Mouse (Mus musculus) heart, embryonic 12.5 days (tissue): ENCODE data around the gene Hsd11b1. TPM values are rescaled to one million over a fixed set of nuclear protein-coding genes. Genes with fewer than 3 reads are reported as not detected.

ENCODE experiments used
- ATAC-seq: fragments of 200-750 bp; cut with Nextera tagmentation; 2 replicates; pipeline ENCODE4 v1.8.0; 2017; ENCODE audit warnings: moderate TSS enrichment, moderate library complexity; ENCODE audit not compliant: insufficient number of reproducible peaks, low FRiP score
- H3K27ac ChIP-seq: fragments of 300-500 bp; sonication (generic); 2 replicates; pipeline ENCODE4 v1.5.1; 2016; ENCODE audit warnings: mild to moderate bottlenecking, moderate library complexity; ENCODE audit not compliant: poor library complexity, severe bottlenecking
- H3K27me3 ChIP-seq: fragments of 300-500 bp; sonication (generic); replicated peaks from 2 replicates; pipeline ENCODE4 v1.6.1; 2016; ENCODE audit warnings: mild to moderate bottlenecking, moderate library complexity
- H3K36me3 ChIP-seq: fragments of 300-500 bp; sonication (generic); 2 replicates; pipeline ENCODE4 v1.6.1; 2016; ENCODE audit warnings: mild to moderate bottlenecking, moderate library complexity
- H3K4me1 ChIP-seq: fragments of 300-500 bp; sonication (generic); replicated peaks from 2 replicates; pipeline ENCODE4 v1.6.1; 2016; ENCODE audit warnings: mild to moderate bottlenecking
- H3K4me2 ChIP-seq: fragments of 300-500 bp; sonication (generic); 2 replicates; pipeline ENCODE4 v1.6.1; 2016; ENCODE audit warnings: mild to moderate bottlenecking, moderate library complexity
- H3K4me3 ChIP-seq: fragments of 300-500 bp; sonication (generic); 2 replicates; pipeline ENCODE4 v1.5.1; 2016; ENCODE audit warnings: mild to moderate bottlenecking
- H3K9ac ChIP-seq: fragments of 300-500 bp; sonication (generic); 2 replicates; pipeline ENCODE4 v1.6.1; 2016; ENCODE audit warnings: mild to moderate bottlenecking, moderate library complexity
- H3K9me3 ChIP-seq: fragments of 300-500 bp; sonication (generic); replicated peaks from 2 replicates; pipeline ENCODE4 v1.6.1; 2016; ENCODE audit warnings: mild to moderate bottlenecking, moderate library complexity
- WGBS: fragments of 180-500 bp; shearing (Covaris S2); methylation state at CpG from one replicate; pipeline ENCODE4 v1.1.7; 2016; 5-methylcytosine and 5-hydroxymethylcytosine counted together
- polyA plus RNA-seq: library from polyadenylated mRNA; unstranded; fragments of >200 nt; fragmentation: Nextera tagmentation; extraction: Ambion mirVana; gene quantifications from 2 replicates; pipeline ENCODE4 v1.2.1, GENCODE M21; 2016

Hsd11b1 gene
- 1.5 TPM in 2 replicates for polyA plus RNA-seq

DNA sequence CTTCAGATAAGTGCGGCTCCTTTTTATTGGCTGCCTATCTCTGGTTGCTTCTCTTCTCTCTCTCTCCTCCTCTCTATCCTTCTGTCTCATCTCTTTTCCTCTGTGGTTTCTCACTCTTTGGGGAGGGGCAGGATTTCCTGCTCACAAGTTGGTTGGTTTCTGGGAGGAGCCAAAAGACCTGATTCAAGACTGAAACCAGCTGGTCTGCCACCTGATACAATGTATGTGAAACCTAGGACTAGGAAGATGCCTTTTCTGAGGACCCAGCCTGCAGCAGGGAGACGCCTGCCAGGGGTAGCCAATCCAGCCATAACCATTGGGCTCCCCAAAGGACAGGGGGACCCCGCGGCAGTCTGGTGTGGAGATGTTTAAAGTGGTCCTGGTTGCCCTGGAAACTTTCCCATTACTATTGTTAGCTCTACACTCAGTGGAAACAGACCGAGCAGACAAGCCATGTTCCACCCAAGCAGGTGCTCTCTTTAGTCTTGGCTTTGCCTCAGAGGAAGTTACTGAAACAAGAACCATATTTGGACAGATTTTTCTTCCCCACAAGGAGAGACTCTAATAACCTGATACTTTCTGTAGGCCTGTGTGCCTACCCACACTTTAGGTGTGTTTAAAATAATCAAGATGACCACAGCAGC lies at the start of gene Hsd11b1:
TSS of gene Hsd11b1 (minus strand) at position 121 of the 644 bp plus-strand sequence.
- Histone ChIP-seq H3K27me3 (no peaks in the 10 kb centered on the region), H3K4me2 (no peak within 1 kb of the TSS), H3K9ac (no peak within 1 kb of the TSS), H3K9me3 (no peaks in the 10 kb centered on the region), H3K27ac (no peak within 1 kb of the TSS; the same call in 1 of the 2 replicates), H3K4me3 (no peak within 1 kb of the TSS), H3K36me3 (no peaks in the 10 kb centered on the region), H3K4me1 (peaks cover 23% of the 10 kb centered on the region)
- ATAC-seq: no peak
- WGBS: 65% methylated on average over 5 of the region's 5 CpGs

- Histone ChIP-seq H3K27ac (no peak overlapping the region), H3K9ac (no peak overlapping the region)
- WGBS: 44% methylated on average over 1 of the region's 1 CpGs
Observed at GRCm38 (mm10) chr1:193311596-193311995, 47.7 kb upstream of the Hsd11b1 start.

DNA sequence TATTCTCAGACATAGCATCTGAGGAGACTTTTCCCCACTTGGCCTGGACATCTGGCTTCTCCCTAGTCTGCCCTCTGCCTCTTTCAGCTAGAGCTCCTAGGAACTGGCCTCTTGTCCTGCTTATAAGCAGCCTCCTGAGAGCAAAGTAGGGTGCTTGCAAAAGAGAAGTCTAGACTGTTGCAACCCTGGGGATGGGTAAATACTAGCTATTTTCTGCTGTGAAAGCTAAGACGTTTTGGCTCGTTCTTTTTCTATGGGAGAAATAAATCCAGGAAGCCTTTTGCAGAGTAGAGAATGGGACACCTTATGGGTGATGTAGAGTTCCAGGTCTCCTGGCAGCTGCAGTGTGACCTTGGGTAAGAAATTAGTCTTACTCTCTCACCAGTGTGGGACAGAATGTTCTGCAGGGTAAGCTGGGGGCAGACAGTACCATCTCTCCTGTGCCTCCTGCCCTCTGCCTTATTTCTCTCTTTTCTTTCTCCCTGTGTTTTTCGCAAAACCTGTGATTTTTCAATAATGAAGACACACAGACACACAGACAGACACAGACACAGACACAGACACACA lies 46.7 kb upstream of the Hsd11b1 start:
- Histone ChIP-seq H3K27me3 (no peaks in the 10 kb centered on the region), H3K4me1 (peaks cover 39% of the 10 kb centered on the region), H3K9ac (no peak overlapping the region), H3K4me2 (no peak overlapping the region), H3K27ac (no peak overlapping the region), H3K36me3 (no peaks in the 10 kb centered on the region), H3K4me3 (no peak overlapping the region), H3K9me3 (no peaks in the 10 kb centered on the region)
- WGBS: 82% methylated on average over 3 of the region's 3 CpGs
- no peak for ATAC-seq

More at GRCm38 (mm10) chr1:193311596-193311995, 47.7 kb upstream of the Hsd11b1 start:
- H3K4me1 ChIP-seq: peaks cover 48% of the 10 kb centered on the region
- H3K27me3 ChIP-seq: no peaks in the 10 kb centered on the region
- no peaks in the 10 kb centered on the region for H3K36me3 ChIP-seq
- H3K9me3 ChIP-seq: no peaks in the 10 kb centered on the region
- no peak overlapping the region for H3K4me3 ChIP-seq
- H3K4me2 ChIP-seq: no peak overlapping the region
- ATAC-seq: no peak

DNA sequence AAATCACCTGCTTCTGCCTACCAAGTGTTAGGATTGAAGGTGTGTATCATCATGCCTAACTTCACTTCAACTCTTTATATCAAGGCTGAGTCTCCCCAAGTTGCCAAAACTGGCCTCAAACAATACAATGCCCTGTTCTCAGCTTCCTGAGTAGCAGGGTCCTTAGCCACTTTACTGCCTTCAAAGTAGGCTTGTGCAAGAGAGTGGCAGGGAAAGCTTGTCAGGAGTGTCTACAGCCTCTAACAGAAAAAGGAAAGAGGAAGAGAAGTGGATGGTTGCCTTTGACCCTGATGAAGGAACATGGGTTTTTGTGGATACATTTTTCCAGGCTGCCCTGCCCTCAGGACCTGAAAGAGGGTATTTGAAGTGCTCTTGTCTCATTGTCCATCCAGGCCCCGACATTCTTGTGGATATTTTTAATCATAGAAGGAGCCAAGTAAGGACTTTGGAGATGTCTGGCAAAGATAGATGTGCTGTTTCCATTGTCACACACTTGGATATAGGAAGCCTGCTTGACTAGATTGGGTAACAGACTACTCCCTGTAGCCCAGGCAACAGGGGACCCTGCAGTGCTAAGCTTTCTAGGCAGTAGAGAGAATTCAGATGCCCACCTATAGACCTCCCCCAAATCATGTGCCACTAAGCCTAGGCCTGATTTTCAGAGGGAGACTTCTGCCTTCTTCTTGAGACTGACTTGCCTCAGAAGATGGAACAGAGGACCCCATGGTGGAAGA lies 46.1 kb upstream of the Hsd11b1 start:
- Histone ChIP-seq H3K9ac (no peak overlapping the region), H3K36me3 (no peaks in the 10 kb centered on the region), H3K27me3 (no peaks in the 10 kb centered on the region), H3K4me1 (peaks cover 33% of the 10 kb centered on the region), H3K4me3 (no peak overlapping the region), H3K9me3 (no peaks in the 10 kb centered on the region), H3K4me2 (no peak overlapping the region), H3K27ac (no peak overlapping the region)
- no peak for ATAC-seq
- 16% methylated on average over 1 of the region's 1 CpGs for WGBS

GRCm38 (mm10) chr1:193306832-193307231 lies 43.0 kb upstream of the Hsd11b1 start:
- Histone ChIP-seq H3K4me1 (peaks cover 17% of the 10 kb centered on the region), H3K27me3 (no peaks in the 10 kb centered on the region), H3K9me3 (no peaks in the 10 kb centered on the region), H3K9ac (no peak overlapping the region), H3K36me3 (no peaks in the 10 kb centered on the region), H3K4me3 (no peak overlapping the region), H3K27ac (no peak overlapping the region), H3K4me2 (no peak overlapping the region)
- no peak for ATAC-seq
- WGBS: 94% methylated on average over 2 of the region's 2 CpGs

- no peak for ATAC-seq
- peaks cover 16% of the 10 kb centered on the region for H3K4me1 ChIP-seq
- H3K36me3 ChIP-seq: no peaks in the 10 kb centered on the region
- no peak overlapping the region for H3K4me3 ChIP-seq
- WGBS: 52% methylated on average over 7 of the region's 7 CpGs
- H3K27me3 ChIP-seq: no peaks in the 10 kb centered on the region
- H3K27ac ChIP-seq: no peak overlapping the region
- no peaks in the 10 kb centered on the region for H3K9me3 ChIP-seq
- H3K9ac ChIP-seq: no peak overlapping the region
- no peak overlapping the region for H3K4me2 ChIP-seq
Observed at GRCm38 (mm10) chr1:193305386-193305785, 41.5 kb upstream of the Hsd11b1 start.

DNA sequence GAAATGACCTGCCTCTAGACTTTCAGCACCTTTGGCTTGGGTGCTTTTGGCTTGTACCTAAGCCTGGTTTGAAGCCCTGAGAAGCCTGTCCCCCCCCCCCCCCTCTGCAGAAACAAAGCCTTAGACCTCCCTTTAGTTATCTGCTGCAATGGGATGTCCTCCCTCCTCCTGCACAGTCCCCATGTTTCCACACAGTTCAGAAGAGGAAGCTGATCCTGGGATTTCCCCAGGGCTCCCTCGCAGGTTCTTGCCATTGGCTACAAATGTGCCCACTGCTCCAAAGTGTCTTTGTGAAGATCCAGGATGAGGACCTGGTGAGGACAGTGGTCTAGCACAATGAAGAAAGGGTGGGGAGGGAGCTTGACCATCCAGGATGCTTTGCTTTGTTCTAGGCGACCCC lies 39.2 kb upstream of the Hsd11b1 start:
- H3K4me2 ChIP-seq: no peak overlapping the region
- no peaks in the 10 kb centered on the region for H3K27me3 ChIP-seq
- H3K9me3 ChIP-seq: no peaks in the 10 kb centered on the region
- 49% methylated on average over 2 of the region's 2 CpGs for WGBS
- no peak for ATAC-seq
- peaks cover 12% of the 10 kb centered on the region for H3K4me1 ChIP-seq
- H3K4me3 ChIP-seq: no peak overlapping the region
- H3K36me3 ChIP-seq: no peaks in the 10 kb centered on the region
- H3K27ac ChIP-seq: no peak overlapping the region
- H3K9ac ChIP-seq: no peak overlapping the region

DNA sequence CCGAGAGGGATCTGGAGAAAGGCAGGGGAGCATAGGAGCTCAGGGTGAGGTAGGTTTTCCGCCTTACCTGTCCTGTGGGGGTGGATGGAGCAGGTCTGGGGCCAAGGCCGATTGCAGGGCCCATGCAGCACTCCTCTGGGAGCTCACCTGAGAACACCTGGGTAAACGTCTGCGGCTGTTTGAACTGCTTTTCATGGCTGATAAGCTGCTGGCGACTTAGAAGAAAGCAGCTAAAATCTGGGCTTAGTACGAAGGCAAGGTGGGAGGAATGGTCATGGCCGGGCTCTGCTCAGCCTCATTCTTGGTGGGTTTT lies 38.2 kb upstream of the Hsd11b1 start:
- Histone ChIP-seq H3K4me1 (peaks cover 12% of the 10 kb centered on the region), H3K4me3 (no peak overlapping the region), H3K9me3 (no peaks in the 10 kb centered on the region), H3K27me3 (no peaks in the 10 kb centered on the region), H3K9ac (no peak overlapping the region), H3K27ac (no peak overlapping the region), H3K36me3 (no peaks in the 10 kb centered on the region), H3K4me2 (no peak overlapping the region)
- no peak for ATAC-seq
- WGBS: 60% methylated on average over 8 of the region's 8 CpGs

DNA sequence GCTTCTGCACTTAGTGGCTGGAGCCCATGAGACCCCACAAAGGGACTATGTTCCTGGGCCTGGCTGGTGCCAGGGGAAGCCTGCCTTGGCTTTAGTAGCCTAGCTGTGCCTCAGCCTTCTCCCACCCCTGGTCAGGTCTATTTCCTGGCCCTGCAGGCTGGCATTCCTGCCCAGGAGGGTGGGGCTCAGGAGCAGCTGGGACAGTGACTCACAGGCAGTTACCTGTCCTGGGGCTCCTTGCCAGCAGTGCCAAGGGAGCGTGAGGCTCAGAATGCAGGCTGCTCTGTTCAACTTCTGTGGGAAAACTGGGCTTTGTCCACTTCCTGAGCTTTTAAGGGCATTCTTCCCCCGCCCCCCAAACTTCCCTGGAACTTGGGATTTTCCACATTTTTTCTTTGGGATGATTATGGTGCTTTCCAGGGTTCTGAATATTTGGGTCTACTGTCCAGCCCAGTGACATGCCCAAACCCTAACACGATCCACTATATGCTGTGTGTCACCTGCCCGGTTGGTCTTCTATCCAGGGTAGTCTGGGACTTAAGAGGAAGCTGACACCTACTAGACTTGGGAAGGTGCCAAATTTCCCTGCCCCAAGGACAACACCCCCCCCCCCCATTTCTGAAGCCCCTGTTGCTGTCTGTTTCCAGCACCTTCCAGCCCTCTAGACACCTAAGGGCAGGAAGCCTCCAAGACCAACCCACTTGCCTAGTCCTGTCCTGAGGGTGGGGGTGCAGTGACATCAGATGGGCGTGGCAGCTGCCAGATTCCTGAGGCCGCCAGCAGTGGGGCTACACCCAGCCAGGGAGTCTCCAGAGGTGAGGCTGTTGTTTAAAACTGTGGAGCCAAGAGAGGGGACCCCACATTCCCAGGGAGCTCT lies 37.6 kb upstream of the Hsd11b1 start:
- Histone ChIP-seq H3K9me3 (no peaks in the 10 kb centered on the region), H3K36me3 (no peaks in the 10 kb centered on the region), H3K4me2 (no peak overlapping the region), H3K27ac (no peak overlapping the region), H3K9ac (no peak overlapping the region), H3K4me3 (no peak overlapping the region), H3K4me1 (peaks cover 12% of the 10 kb centered on the region), H3K27me3 (no peaks in the 10 kb centered on the region)
- WGBS: 49% methylated on average over 6 of the region's 6 CpGs
- peak; percentile 48; the same call in 1 of the 2 replicates for ATAC-seq

- 48% methylated on average over 1 of the region's 1 CpGs for WGBS
- ATAC-seq: no peak
- H3K36me3 ChIP-seq: no peaks in the 10 kb centered on the region
- peaks cover 12% of the 10 kb centered on the region for H3K4me1 ChIP-seq
- H3K9ac ChIP-seq: no peak overlapping the region
- no peak overlapping the region for H3K4me2 ChIP-seq
- H3K27ac ChIP-seq: no peak overlapping the region
- H3K4me3 ChIP-seq: no peak overlapping the region
- no peaks in the 10 kb centered on the region for H3K9me3 ChIP-seq
- no peaks in the 10 kb centered on the region for H3K27me3 ChIP-seq
Observed at GRCm38 (mm10) chr1:193299995-193300394, 36.1 kb upstream of the Hsd11b1 start.
